Mouse (Mus musculus) G1E (cell line): ENCODE results near the gene Dock4.

Experiments
- CTCF ChIP-seq: IDR thresholded peaks from 2 replicates; pipeline ENCODE4 v1.5.1; 2012; ENCODE audit warnings: low read depth, low read length, inconsistent platforms, mixed read lengths
- GATA1 ChIP-seq: IDR thresholded peaks from 2 replicates; pipeline ENCODE4 v1.6.1; 2012; ENCODE audit warnings: borderline replicate concordance, low read length, inconsistent platforms, mixed read lengths
- GATA2 ChIP-seq: IDR thresholded peaks from 2 replicates; pipeline ENCODE4 v1.6.1; 2012; ENCODE audit warnings: low read depth, low read length, inconsistent platforms, borderline replicate concordance
- POLR2AphosphoS5 ChIP-seq: IDR thresholded peaks from 2 replicates; pipeline ENCODE4 v1.6.1; 2012; ENCODE audit warnings: low read depth, low read length, inconsistent platforms; ENCODE audit not compliant: insufficient replicate concordance
- TAL1 ChIP-seq: conservative IDR thresholded peaks from 2 replicates; pipeline ENCODE4 v1.6.1; 2012; ENCODE audit warnings: low read depth, low read length, inconsistent platforms, mixed read lengths

DNA sequence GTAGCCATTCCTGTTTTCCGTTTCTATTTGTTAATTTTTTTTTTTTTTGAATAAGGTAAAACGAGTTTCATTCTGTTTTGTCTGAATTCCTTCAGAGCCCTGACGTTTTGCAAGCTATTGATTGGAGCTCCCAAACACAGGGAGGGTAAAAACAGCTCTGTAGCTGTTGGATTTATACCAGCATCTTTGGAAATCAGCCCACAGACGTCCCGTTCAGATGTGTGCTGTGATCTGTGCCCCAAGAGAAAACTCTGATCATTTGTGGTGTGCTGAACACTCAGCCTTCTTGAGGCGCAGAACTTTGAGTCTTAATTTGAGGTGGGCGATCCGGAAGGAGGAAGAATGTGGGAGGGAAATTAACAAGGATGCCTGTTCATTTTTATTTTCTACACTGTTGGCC lies 62.7 kb downstream of the Dock4 start:
- TF ChIP-seq GATA1 (no peak), CTCF (no peak), GATA2 (no peak), TAL1 (no peak), POLR2AphosphoS5 (no peak)
